Mouse (Mus musculus): Measurements from ENCODE around the gene 2310033P09Rik.

Gene 2310033P09Rik

DNA sequence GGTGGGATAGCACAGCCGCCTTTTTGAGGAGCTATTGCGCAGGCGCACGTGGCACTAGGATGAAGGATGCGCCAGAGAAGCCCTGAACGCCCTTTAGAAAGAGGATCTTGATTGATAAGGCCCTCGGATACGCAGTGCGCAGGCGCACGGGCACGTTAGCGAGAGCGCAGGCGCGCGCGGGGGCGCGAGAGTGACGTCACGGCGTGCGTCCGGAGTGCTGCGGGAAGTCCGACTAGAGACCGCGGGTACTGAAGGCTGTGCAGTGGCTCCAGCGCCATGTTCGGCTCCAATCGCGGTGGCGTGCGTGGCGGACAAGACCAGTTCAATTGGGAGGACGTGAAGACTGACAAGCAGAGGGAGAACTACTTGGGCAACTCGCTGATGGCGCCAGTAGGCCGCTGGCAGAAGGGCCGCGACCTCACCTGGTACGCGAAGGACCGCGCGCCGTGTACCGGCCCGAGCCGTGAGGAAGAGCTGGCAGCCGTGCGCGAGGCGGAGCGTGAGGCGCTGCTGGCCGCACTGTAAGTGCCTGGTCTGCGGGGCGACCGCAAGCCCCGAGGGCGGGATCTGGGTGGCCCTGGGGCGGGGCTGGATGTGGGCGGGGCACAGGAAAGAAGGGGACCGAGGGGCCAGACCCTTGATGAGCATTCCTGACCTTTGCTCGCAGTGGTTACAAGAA lies at the start of gene 2310033P09Rik:
2310033P09Rik (plus strand) TSS at position 169 of the 679 bp plus-strand sequence.
- DNase-seq, result peak; percentile 95

DNA sequence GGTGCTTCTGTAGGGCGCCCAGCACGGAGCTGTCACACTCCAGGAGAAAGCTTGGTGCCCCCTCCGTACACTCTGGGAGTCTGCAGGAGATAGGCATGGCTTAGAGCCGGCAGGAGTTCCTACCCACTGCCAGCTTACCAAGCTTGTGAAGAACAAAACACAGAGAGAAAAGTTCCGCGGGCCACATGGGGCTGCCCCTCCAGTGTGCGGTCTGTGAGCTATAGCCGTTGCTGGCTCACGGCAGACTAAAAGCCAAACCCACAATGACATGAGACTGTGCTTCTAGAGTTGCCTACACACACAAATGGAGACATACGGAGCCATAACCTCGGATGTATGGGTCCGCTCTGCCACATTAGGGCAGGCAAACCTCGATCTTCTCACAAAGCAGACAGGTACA lies 49.0 kb upstream of the 2310033P09Rik start:
- no peak for DNase-seq

DNA sequence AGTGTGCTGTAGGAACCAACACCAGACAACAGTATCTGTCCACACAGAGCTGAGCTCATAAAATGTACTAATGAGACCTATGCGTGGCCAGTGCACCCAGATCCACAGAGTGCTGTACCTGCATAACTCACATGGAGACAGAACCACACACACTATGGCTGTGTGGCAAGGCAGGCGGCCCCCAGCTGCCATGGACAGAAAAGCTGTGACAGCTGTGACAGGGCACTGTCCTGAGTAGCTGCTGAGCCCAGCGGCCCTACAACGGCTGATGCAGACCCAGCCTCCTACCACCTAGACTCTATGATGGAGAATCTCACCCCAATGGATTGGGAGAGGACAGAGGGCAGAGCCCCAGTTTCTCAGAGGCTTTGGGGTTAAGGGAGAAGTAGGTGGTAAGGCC lies 48.6 kb upstream of the 2310033P09Rik start:
- DNase-seq, result no peak

DNA sequence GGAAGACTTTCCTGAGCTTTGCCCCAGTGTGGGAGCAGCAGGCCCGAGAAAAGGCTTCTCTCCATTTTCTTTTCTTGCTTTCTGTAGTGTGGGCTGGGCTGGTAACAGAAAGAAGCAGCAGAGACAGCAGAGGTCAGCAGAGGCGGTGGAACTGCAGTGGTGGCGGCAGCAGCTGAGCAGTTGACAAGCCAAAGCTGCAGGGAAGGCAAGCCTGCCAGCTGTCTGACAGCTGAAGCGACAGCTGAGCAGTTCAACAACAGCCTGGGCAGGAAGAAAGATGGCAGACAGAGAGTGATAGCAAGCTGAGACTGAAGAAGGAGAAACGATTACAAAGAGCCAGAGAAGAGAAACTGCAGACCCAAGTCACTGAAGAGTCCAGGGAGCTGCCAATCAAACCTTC lies 46.7 kb upstream of the 2310033P09Rik start:
- DNase-seq, result peak; percentile 73

DNA sequence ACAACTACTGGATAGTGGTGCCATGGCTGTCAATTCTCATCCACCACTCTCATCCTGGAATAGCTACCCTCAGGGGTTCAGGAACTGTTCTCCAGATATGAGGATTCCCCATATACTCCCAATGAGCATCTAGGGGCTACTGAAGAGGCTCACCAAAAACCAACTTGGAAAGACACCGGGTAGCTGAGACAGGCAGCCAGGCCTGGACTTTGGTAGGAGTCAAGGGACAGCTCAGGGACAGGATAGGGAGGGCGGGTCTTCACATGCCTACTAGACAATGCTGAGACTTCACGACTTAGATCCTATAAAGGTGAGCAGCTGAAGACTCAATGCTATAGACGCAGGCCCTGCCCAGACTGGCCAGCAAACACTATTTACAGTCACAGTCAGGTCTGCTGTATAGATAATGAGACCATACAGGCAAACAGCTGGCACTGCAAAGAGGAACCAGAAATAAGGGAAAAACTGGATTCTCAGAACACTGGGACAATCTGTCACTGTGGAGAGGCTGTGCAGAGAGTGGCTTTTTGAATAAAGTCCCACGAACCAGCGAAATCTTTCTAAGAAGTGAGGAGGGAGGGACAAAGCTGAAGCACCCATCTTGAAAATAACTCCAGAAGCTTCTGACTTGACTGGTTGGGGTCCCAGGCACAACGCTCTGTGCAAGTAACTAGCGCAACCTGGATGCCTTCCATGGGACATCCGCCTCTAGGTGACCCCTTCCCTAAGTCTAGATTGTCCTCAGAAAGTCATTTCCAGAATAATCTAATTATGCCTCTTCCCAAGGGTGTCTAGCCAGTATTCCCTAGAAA lies 45.5 kb upstream of the 2310033P09Rik start:
- DNase-seq, result no peak

DNA sequence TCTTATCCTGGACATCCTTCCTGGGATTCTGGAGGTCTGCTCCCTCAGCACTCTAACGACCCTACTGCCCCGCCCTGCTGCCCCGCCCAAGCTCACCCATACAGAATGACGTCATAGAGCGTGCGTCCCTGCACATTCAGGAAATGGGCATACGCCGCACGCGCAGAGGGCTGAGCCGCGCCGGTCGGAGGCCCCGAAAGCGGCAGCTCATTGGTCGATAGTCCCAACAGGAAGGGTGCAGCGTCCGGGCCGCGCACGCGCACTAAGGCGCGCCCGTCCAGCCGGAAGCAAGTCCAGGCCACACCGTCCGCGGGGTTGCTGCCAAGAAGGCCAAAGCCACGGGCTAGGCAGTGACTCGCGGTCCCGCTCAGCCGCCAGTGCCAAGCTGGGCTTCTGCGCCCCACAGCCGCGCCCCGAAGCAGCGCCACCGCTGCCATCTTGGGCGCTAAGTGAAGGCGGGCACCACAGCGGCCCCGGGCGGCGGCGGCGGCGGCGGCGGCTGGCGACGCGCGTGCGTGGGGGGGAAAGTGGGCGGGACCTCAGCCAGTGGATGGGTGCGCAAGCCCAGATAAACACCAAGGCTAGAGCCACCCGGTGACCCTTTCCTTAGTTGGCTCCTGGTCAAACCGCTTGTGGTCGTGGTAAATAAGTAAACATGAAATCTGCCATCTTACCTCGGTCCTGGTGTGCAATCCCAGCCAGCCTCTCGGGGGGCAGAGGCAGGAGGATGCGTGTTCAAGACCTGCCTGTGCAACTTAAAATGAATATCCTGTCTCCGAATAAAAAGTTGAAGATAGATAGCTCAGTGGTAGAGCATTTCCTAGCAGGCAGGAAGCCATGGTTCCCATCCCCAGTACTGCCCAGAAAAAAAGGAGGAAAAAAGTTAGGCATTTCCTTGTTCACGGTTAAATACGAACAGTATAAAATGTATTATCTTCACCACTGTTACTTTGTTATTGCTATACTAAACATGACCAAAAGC lies 44.6 kb upstream of the 2310033P09Rik start, which contains the start of gene Iba57:
Iba57 (minus strand) TSS at position 485 of the 982 bp plus-strand sequence.
- peak; percentile 99 for DNase-seq

DNA sequence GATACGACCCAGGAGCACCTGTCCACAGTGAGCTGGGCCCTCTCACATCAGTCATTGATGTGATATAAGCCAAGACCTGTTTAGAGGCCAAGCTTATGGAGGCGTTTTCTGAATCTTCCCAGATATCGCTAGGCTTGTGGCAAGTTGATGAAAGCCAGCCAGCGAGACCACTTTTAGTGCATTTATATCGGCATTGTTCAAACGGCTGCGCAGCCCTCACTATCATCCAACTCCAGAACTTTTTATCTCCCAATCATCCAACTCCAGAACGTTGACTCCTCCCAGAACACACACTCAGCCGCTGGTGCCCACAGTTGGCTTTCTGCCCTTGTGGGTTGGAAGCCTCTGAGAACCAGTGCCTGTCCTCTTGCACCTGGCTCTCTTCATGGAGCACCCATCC lies 43.7 kb upstream of the 2310033P09Rik start:
- DNase-seq, result no peak

DNA sequence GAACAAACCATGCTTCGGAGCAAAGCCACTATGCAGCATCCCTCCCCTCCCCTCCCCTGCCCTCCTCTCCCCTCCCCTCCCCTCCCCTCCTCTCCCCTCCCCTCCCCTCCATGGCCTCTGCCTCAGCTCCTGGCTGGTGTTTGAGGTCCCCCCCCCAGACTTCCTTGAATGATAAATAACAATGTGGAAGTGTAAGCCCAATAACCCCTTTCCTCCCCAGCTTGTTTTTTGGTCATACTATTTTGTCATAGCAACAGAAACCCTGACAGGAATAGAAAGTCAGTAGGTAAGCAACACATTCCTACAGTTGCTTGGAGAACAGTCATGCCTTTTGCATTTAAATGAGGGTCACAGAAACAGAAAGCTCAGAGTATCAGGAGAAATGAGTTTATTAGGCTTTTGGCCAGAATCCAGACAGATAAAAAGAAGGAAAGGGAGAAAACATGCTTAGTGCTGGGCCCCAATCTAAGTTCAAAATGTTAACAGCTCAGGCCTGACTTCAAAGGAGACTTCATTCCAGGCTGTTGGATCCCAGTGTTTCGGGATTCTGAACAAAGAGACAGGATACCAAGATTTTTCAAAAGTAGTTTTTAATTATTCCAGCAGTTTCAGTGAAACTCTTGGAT lies 42.4 kb upstream of the 2310033P09Rik start:
- no peak for DNase-seq

DNA sequence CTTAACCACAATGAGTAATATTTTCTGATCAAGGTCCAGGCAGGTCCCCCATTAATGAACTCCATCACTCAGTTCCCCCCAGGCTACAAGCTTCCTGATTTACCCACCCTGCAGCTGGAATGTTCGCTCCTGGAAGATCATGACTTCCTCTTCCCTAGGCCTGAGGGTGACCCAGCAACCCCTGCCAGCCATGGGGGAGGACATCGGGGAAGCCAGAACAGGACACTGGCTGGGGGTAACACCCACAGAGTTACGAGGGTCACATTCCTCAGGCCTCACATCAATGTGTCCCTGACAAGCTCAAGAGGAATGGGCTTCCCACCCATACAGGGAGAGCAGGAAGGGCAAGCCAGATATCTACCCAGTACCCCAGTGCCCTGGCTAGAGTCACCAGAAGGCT lies 38.3 kb upstream of the 2310033P09Rik start:
- DNase-seq, result no peak

DNA sequence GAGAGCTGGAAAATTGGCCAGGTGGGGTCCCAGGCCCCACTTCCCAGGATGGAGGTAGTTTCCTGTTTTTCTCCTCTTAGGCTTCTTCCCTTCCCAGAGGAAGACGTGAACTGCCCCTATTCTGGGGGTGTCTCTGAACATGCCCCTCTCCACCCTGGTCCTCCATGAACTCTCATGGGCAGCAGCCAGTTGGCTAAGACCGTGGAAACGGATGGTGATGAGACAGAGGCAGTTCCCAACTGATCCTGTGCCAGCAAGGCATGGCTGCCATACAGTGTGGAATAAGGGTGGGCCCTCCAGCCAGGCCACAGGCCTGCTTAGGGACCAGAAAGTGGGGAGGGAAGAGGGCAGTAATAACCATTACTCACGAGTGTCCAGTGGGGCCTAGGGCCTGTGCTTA lies 37.6 kb upstream of the 2310033P09Rik start:
- no peak for DNase-seq

DNA sequence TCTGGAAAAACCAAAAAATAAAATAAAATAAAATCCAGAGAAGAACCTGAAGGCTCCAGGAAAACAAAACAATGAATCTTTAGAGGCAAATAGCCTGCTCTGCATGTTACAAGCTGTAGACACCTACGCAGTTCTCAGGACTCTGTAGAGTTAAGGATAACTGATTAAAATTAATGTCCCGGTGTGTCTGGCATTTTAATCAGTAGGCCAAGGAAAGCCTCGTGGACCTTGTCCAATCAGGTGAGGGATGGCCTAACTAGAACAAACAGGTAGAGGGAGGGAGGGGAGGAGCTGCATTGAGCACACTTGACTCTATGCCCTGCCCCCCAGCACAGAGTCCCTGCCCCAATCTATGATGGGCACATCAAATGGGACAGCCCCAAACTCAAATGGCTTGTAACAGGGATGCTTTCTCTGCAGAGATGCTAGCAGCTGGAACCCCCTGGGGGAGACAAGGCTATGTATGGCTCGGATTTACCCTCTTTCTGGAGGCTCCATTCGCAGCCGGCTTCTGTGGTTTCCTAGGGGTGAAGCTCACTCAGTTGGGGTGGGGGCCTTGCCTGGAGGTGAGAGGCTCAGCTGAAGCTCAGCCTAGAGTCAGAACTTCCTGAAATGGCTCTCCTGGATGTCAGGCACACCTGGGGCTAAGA lies 33.8 kb upstream of the 2310033P09Rik start:
- DNase-seq, result no peak

DNA sequence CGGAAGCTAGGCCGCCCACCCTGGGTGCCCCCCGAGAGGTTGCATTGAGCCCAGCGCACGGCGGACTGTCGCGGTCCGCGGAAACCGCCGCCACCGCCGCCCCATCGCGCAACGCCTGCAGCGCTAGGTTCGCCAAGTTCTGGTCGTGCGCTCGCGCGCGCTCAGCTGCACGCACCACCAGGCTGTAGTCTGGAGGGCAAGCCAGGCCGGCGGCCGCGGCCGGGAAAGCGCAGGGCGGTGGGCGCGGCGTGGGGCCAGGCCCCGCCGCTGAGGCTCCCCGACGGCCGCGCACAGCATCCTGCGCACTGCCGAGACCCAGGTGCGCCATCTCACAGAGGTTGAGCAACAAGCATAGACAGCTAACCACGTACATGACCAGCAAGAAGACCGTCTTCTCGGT lies 31.6 kb upstream of the 2310033P09Rik start:
- peak; percentile 44 for DNase-seq

DNA sequence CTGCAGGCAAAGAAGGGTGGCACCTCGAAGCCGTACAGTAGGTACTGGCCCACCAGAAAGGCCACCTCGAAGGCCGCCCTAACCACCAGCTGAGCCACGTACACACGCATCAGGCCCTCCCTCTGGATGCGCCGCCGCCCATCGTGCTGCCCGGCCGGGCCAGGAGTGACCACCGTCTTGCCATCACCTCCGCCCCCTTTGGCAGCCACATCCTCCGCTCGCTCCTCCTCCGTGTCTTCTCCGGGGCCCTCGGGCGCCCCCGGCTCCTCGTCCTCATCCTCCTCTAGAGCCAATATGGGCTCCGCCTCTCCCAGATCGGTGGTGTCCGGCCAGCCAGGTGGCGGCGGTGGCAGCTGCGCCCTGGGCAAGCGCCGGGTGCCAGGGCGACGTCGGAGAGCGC lies 31.2 kb upstream of the 2310033P09Rik start:
- no peak for DNase-seq

DNA sequence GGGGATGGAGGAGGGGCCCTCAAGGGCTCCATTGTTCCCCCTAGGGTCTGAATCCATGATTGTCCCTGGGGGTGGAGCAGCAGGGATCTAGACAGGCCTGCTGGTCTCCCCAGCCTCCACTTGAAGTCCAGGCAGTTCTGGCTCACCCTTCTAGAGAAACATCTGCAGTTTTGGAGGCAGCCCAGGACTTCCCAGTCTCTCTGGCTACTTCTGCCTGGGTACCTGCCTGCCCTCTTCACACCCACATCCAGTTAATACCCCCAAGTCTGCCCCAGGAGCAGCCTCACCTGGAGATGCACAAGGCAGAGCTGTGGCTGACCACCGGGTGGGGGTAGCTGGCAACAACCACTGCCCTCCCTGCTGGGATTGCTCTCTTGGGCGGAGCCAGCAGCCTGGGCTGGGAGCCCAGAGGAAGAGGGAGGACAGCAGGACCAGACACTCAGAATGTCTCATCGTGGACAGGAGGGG lies 25.2 kb upstream of the 2310033P09Rik start, which contains the start of gene Gjc2:
Gjc2 (minus strand) TSS at position 350 of the 468 bp plus-strand sequence.
- peak; percentile 82 for DNase-seq

DNA sequence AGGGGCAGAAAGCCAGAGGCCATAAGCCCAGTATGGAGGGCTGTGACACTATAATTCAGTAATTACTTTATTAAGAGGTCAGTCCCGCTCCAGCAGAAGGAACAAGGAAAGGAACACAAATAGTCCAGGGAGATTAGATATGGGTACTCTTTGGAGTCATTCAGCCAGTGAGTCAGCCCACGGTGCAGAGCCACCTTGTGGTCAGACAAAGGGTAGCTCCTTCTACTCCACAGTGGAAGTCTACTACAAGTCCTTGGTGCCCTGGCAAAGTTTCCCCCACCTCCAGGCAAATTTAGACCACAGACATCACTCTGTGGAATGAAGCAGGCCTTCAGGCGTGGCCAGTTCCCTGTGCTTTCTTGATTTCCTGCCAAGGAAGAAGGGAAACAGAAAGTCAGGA lies 24.3 kb upstream of the 2310033P09Rik start:
- peak; percentile 79 for DNase-seq

DNA sequence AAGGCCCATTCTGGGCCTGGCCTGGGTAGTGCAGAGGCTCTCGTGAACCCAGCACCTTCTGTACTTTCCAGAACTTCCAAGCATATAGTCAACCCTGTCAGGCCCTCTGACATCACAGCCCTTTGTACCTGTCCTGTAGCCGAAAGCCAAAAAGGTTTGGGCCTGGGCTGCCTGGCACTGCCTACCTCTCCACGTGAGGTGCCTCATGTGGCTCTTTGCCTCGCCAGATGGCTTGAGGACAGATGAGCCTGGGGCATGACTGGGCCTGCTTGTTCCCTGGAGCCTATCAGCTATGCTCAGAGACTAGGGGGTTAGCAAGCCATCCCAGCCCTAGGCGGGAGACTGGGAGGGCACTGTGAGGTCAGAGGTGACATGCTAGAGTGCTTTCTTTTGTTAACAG lies 22.6 kb upstream of the 2310033P09Rik start:
- no peak for DNase-seq

DNA sequence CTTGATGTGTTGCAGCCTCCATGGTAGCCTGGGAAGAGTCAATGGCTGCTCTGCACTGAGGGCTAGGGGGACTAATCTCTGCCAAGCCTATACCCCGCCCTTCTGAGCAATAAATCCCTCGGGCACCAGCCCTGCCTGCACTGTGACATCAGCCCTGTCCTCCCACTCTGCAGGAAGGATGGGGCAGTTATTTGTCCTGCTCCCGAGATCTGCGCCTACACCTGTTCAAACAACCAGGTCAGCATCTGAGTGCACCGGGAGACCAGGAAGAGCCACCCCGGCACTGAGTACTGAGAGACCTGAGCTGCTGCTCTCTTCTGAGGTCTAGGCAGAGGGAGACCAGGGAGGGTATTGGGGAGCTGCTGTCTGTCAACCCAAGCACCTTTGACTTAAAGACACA lies 20.4 kb upstream of the 2310033P09Rik start:
- DNase-seq, result no peak

DNA sequence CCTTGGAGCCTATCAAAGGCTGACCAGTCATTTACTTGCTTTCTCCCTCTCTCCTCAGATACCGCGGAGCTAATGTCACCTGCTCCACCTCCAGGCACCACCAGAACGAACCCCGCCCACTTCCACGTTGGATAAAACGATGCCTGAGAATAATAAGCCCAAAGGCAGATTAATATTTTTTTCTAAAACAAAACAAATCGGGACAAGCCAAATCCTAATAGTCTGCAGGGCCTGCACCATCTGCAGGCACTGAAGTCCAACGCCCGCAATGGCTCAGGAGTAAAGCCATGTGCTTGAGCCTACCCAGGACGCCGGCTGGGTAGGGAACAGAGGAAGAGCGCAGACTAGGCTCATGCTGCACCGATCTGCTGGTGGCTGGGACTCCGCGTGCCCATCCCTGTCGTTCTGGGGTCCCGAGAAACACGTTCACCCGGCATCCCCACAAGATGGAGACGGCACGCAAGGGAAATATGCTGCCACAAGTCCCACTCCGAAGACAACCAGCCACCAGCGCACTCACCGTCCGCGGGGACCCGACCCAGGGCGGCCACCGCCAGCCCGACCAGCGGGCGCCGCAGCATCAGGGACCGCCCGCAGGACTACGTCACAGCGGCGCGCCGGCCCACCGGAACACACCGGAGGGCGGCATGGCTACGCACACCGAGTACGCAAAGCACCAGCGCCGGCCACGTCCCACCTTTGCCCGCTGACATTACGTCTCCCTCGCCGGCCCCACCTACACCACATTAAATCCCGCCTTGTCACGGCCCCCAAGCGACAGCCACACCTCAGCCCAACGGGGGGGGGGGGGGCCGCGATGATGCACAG lies 16.7 kb upstream of the 2310033P09Rik start:
- peak; percentile 95 for DNase-seq

DNA sequence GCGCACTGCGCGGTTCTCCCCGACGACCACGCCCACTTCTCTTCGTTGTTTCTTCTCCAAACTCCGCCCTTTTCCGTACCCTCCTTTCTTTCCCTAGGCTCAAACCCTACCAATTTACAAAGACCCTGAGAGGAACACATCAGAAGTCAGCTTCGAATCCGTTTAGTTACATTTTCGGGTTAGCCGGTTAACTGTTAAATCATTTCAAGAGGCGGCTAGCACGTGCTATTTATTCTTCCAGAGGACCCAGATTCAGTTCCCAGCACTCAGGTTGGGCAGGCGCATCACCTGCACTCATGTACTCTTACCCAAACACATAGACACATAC lies 16.1 kb upstream of the 2310033P09Rik start, which contains the start of gene Guk1:
Guk1 (minus strand) TSS at position 154 of the 328 bp plus-strand sequence.
- no peak for DNase-seq

DNA sequence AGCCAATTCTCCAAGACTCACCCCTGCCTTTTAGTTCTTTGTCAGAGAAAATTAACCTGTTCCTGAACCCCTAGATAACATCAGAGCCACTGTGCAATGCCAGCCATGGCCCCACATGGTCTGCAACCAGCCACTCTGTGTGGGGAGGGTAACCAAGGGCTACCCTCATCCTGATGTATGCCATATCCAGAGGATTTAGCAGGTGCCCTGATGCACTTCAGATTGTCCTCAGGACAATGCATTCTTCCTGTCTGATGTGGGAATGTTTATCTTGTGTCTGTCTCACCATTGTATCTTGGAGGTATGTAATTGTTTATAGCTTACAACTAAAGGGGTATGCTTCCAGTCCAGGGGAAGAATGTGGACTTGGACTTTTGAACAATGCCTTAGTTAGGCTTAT lies 11.9 kb upstream of the 2310033P09Rik start:
- no peak for DNase-seq

Data from kidney, postnatal 10 days (tissue).